Mouse (Mus musculus) cortical plate, adult 2 months (tissue): Measurements from ENCODE around the gene Kif14.

Experiments
- CTCF ChIP-seq: fragments of 200-500 bp; IDR thresholded peaks from 2 replicates; pipeline ENCODE4 v1.5.1; 2011; ENCODE audit warnings: mild to moderate bottlenecking, control low read depth, low read length; ENCODE audit not compliant: insufficient read depth; ENCODE audit errors: extremely low read depth
- POLR2A ChIP-seq: fragments of 200-500 bp; IDR thresholded peaks from 2 replicates; pipeline ENCODE4 v1.6.1; 2011; ENCODE audit warnings: mild to moderate bottlenecking, low read length, control low read depth; ENCODE audit not compliant: insufficient read depth; ENCODE audit errors: extremely low read depth

GRCm38 (mm10) chr1:136540407-136540895 lies 74.3 kb downstream of the Kif14 start:
- TF ChIP-seq CTCF (no peak), POLR2A (no peak)
